Mouse (Mus musculus): ENCODE measurements around the gene Rgr. TPM values are rescaled to one million over a fixed set of nuclear protein-coding genes. Genes with fewer than 3 reads are reported as not detected.

The Rgr gene
- polyA plus RNA-seq, 1 experiment: not detected

GRCm38 (mm10) chr14:37067629-37068028, 18.9 kb upstream of the Rgr start, which contains the start of gene Lrit2:
Gene Lrit2 (plus strand): TSS chr14:37067929.
- 81% methylated on average over 5 of the region's 5 CpGs for WGBS
- H3K27me3 ChIP-seq (replicated peaks; ENCODE audit: control insufficient read depth, insufficient read depth, low read length): no peaks in the 10 kb centered on the region
- DNase-seq: no peak
- H3K36me3 ChIP-seq (ENCODE audit: control insufficient read depth, insufficient read depth, low read length): no peaks in the 10 kb centered on the region
- no peak within 1 kb of the TSS for H3K4me3 ChIP-seq (ENCODE audit: insufficient read depth, low read depth, low read length)
- TF ChIP-seq POLR2A (IDR thresholded peaks at IDR 0.05; ENCODE audit: low read depth, low read length): no peak
- no peak for TF ChIP-seq CTCF (conservative IDR thresholded peaks at IDR 0.05; ENCODE audit: insufficient read depth, insufficient read length, low read depth, low read length)
- no peak within 1 kb of the TSS for H3K27ac ChIP-seq (ENCODE audit: insufficient read depth, low read depth, low read length)
- H3K4me1 ChIP-seq (ENCODE audit: control insufficient read depth, insufficient read depth, low read length): no peaks in the 10 kb centered on the region

- no peaks in the 10 kb centered on the region for H3K27me3 ChIP-seq (replicated peaks; ENCODE audit: control insufficient read depth, insufficient read depth, low read length)
- H3K36me3 ChIP-seq (ENCODE audit: control insufficient read depth, insufficient read depth, low read length): no peaks in the 10 kb centered on the region
- TF ChIP-seq POLR2A (IDR thresholded peaks at IDR 0.05; ENCODE audit: low read depth, low read length) (no peak), CTCF (conservative IDR thresholded peaks at IDR 0.05; ENCODE audit: insufficient read depth, insufficient read length, low read depth, low read length) (no peak)
- DNase-seq: no peak
- H3K4me1 ChIP-seq (ENCODE audit: control insufficient read depth, insufficient read depth, low read length): no peaks in the 10 kb centered on the region
- H3K4me3 ChIP-seq (ENCODE audit: insufficient read depth, low read depth, low read length): no peak overlapping the region
- no peak overlapping the region for H3K27ac ChIP-seq (ENCODE audit: insufficient read depth, low read depth, low read length)
- WGBS: 49% methylated on average over 2 of the region's 2 CpGs
Measured at GRCm38 (mm10) chr14:37066636-37067035, 17.9 kb upstream of the Rgr start.

- H3K27me3 ChIP-seq (replicated peaks; ENCODE audit: control insufficient read depth, insufficient read depth, low read length): no peaks in the 10 kb centered on the region
- WGBS: 58% methylated on average over 2 of the region's 2 CpGs
- H3K4me1 ChIP-seq (ENCODE audit: control insufficient read depth, insufficient read depth, low read length): no peaks in the 10 kb centered on the region
- DNase-seq: no peak
- TF ChIP-seq POLR2A (IDR thresholded peaks at IDR 0.05; ENCODE audit: low read depth, low read length) (no peak), CTCF (conservative IDR thresholded peaks at IDR 0.05; ENCODE audit: insufficient read depth, insufficient read length, low read depth, low read length) (no peak)
- H3K36me3 ChIP-seq (ENCODE audit: control insufficient read depth, insufficient read depth, low read length): no peaks in the 10 kb centered on the region
- H3K4me3 ChIP-seq (ENCODE audit: insufficient read depth, low read depth, low read length): no peak overlapping the region
- H3K27ac ChIP-seq (ENCODE audit: insufficient read depth, low read depth, low read length): no peak overlapping the region
Measured at GRCm38 (mm10) chr14:37064849-37065248, 16.1 kb upstream of the Rgr start.

- no peaks in the 10 kb centered on the region for H3K27me3 ChIP-seq (replicated peaks; ENCODE audit: control insufficient read depth, insufficient read depth, low read length)
- no peak overlapping the region for H3K4me3 ChIP-seq (ENCODE audit: insufficient read depth, low read depth, low read length)
- H3K36me3 ChIP-seq (ENCODE audit: control insufficient read depth, insufficient read depth, low read length): no peaks in the 10 kb centered on the region
- DNase-seq: no peak
- TF ChIP-seq CTCF (conservative IDR thresholded peaks at IDR 0.05; ENCODE audit: insufficient read depth, insufficient read length, low read depth, low read length): no peak; the same call in 1 of the 2 replicates
- no peak for TF ChIP-seq POLR2A (IDR thresholded peaks at IDR 0.05; ENCODE audit: low read depth, low read length)
- whole genome bisulfite sequencing: 36% methylated on average over 5 of the region's 5 CpGs
- no peaks in the 10 kb centered on the region for H3K4me1 ChIP-seq (ENCODE audit: control insufficient read depth, insufficient read depth, low read length)
- H3K27ac ChIP-seq (ENCODE audit: insufficient read depth, low read depth, low read length): no peak overlapping the region
Measured at GRCm38 (mm10) chr14:37034432-37034831, 14.3 kb downstream of the Rgr start.

GRCm38 (mm10) chr14:37033241-37033640, 15.5 kb downstream of the Rgr start:
- H3K27me3 ChIP-seq (replicated peaks; ENCODE audit: control insufficient read depth, insufficient read depth, low read length): no peaks in the 10 kb centered on the region
- DNase-seq: peak; percentile 79
- WGBS: 15% methylated on average over 7 of the region's 7 CpGs
- no peak overlapping the region for H3K4me3 ChIP-seq (ENCODE audit: insufficient read depth, low read depth, low read length)
- no peak overlapping the region for H3K27ac ChIP-seq (ENCODE audit: insufficient read depth, low read depth, low read length)
- H3K4me1 ChIP-seq (ENCODE audit: control insufficient read depth, insufficient read depth, low read length): no peaks in the 10 kb centered on the region
- TF ChIP-seq POLR2A (IDR thresholded peaks at IDR 0.05; ENCODE audit: low read depth, low read length) (no peak), CTCF (conservative IDR thresholded peaks at IDR 0.05; ENCODE audit: insufficient read depth, insufficient read length, low read depth, low read length) (peak; percentile 97)
- H3K36me3 ChIP-seq (ENCODE audit: control insufficient read depth, insufficient read depth, low read length): no peaks in the 10 kb centered on the region

- no peak for DNase-seq
- H3K4me3 ChIP-seq (ENCODE audit: insufficient read depth, low read depth, low read length): no peak overlapping the region
- no peaks in the 10 kb centered on the region for H3K36me3 ChIP-seq (ENCODE audit: control insufficient read depth, insufficient read depth, low read length)
- H3K27ac ChIP-seq (ENCODE audit: insufficient read depth, low read depth, low read length): no peak overlapping the region
- H3K27me3 ChIP-seq (replicated peaks; ENCODE audit: control insufficient read depth, insufficient read depth, low read length): no peaks in the 10 kb centered on the region
- H3K4me1 ChIP-seq (ENCODE audit: control insufficient read depth, insufficient read depth, low read length): no peaks in the 10 kb centered on the region
- TF ChIP-seq POLR2A (IDR thresholded peaks at IDR 0.05; ENCODE audit: low read depth, low read length) (no peak), CTCF (conservative IDR thresholded peaks at IDR 0.05; ENCODE audit: insufficient read depth, insufficient read length, low read depth, low read length) (no peak)
- WGBS: 68% methylated on average over 11 of the region's 11 CpGs
Measured at GRCm38 (mm10) chr14:37032481-37033104, 16.2 kb downstream of the Rgr start.

GRCm38 (mm10) chr14:37028555-37028954, 20.2 kb downstream of the Rgr start:
- Histone ChIP-seq H3K27me3 (replicated peaks; ENCODE audit: control insufficient read depth, insufficient read depth, low read length) (no peaks in the 10 kb centered on the region), H3K36me3 (ENCODE audit: control insufficient read depth, insufficient read depth, low read length) (no peaks in the 10 kb centered on the region), H3K27ac (ENCODE audit: insufficient read depth, low read depth, low read length) (no peak overlapping the region), H3K4me1 (ENCODE audit: control insufficient read depth, insufficient read depth, low read length) (no peaks in the 10 kb centered on the region), H3K4me3 (ENCODE audit: insufficient read depth, low read depth, low read length) (no peak overlapping the region)
- WGBS: 78% methylated on average over 3 of the region's 3 CpGs
- TF ChIP-seq CTCF (conservative IDR thresholded peaks at IDR 0.05; ENCODE audit: insufficient read depth, insufficient read length, low read depth, low read length) (no peak), POLR2A (IDR thresholded peaks at IDR 0.05; ENCODE audit: low read depth, low read length) (no peak)
- DNase-seq: no peak

Measured in kidney, adult 2 months (tissue).